Mouse (Mus musculus) myocyte (in vitro differentiated cells): ENCODE measurements around the gene Cd300e. TPM values are rescaled to one million over a fixed set of nuclear protein-coding genes. Genes with fewer than 3 reads are reported as not detected.

Source experiments
- H3K27me3 ChIP-seq: one replicate; pipeline ENCODE4 v1.6.1; 2011; ENCODE audit not compliant: control insufficient read depth, insufficient read depth, insufficient read length
- H3K36me3 ChIP-seq: one replicate; pipeline ENCODE4 v1.6.1; 2011; ENCODE audit not compliant: control insufficient read depth, insufficient read depth
- H3K4me2 ChIP-seq: one replicate; pipeline ENCODE4 v1.6.1; 2011; ENCODE audit warnings: low read depth, control low read depth
- H3K4me3 ChIP-seq: one replicate; pipeline ENCODE4 v1.5.1; 2011; ENCODE audit warnings: mild to moderate bottlenecking, control low read depth, moderate library complexity
- H3K79me2 ChIP-seq: one replicate; pipeline ENCODE4 v1.6.1; 2011; ENCODE audit not compliant: control insufficient read depth, insufficient read depth
- H3ac ChIP-seq: one replicate; pipeline ENCODE4 v1.6.1; 2011; ENCODE audit not compliant: control insufficient read depth, insufficient read length
- CEBPB ChIP-seq: IDR thresholded peaks from 2 replicates; pipeline ENCODE4 v1.6.1; 2011; ENCODE audit warnings: mild to moderate bottlenecking, moderate library complexity; ENCODE audit not compliant: poor library complexity, insufficient read depth, severe bottlenecking
- E2F4 ChIP-seq: IDR thresholded peaks from one replicate; pipeline ENCODE4 v1.6.1; 2011; ENCODE audit warnings: mild to moderate bottlenecking, control low read depth, moderate library complexity; ENCODE audit not compliant: insufficient read depth
- MAX ChIP-seq: IDR thresholded peaks from one replicate; pipeline ENCODE4 v1.6.1; 2011; ENCODE audit warnings: low read depth, mild to moderate bottlenecking, control low read depth
- MYOD1 ChIP-seq, 3 experiments: IDR thresholded peaks; one replicate each; pipeline ENCODE4 v1.6.1; 2011; ENCODE audit warnings: control low read depth in 2 of 3, low read depth in 2 of 3, mild to moderate bottlenecking in 2 of 3, moderate library complexity in 1 of 3; ENCODE audit not compliant: insufficient read length in 2 of 3, control insufficient read depth in 1 of 3
- MYOG ChIP-seq, 3 experiments: IDR thresholded peaks; one replicate each; pipeline ENCODE4 v1.6.1; 2011; ENCODE audit warnings: control low read depth in 2 of 3, low read depth in 2 of 3, mild to moderate bottlenecking in 2 of 3; ENCODE audit not compliant: insufficient read length in 2 of 3, control insufficient read depth in 1 of 3, insufficient read depth in 1 of 3
- POLR2A ChIP-seq: IDR thresholded peaks from one replicate; pipeline ENCODE4 v1.6.1; 2011; ENCODE audit warnings: low read depth, mild to moderate bottlenecking, control low read depth, moderate library complexity; ENCODE audit not compliant: insufficient read length
- POLR2AphosphoS2 ChIP-seq: IDR thresholded peaks from one replicate; pipeline ENCODE4 v1.6.1; 2011; ENCODE audit warnings: low read depth, control low read depth; ENCODE audit not compliant: insufficient read length
- REST ChIP-seq: IDR thresholded peaks from one replicate; pipeline ENCODE4 v1.6.1; 2011; ENCODE audit warnings: mild to moderate bottlenecking, control low read depth, moderate library complexity; ENCODE audit not compliant: insufficient read depth, insufficient read length
- SRF ChIP-seq: IDR thresholded peaks from one replicate; pipeline ENCODE4 v1.6.1; 2011; ENCODE audit warnings: low read depth; ENCODE audit not compliant: control insufficient read depth, insufficient read length
- TCF12 ChIP-seq: IDR thresholded peaks from one replicate; pipeline ENCODE4 v1.6.1; 2011; ENCODE audit warnings: mild to moderate bottlenecking, control low read depth; ENCODE audit not compliant: poor library complexity, insufficient read depth, severe bottlenecking
- TCF3 ChIP-seq: IDR thresholded peaks from one replicate; pipeline ENCODE4 v1.6.1; 2011; ENCODE audit warnings: low read depth, control low read depth; ENCODE audit not compliant: insufficient read length
- USF1 ChIP-seq: IDR thresholded peaks from one replicate; pipeline ENCODE4 v1.6.1; 2011; ENCODE audit warnings: low read depth, mild to moderate bottlenecking, control low read depth, moderate library complexity
- polyA plus RNA-seq: library from polyadenylated mRNA; unstranded; fragments of >200 nt; fragmentation: generic; extraction: Trizol; gene quantifications from one replicate; pipeline ENCODE4 v1.2.1, GENCODE M21; 2012; ENCODE audit warnings: missing spikeins

Gene Cd300e
- polyA plus RNA-seq: not detected

- TF ChIP-seq MYOG (IDR thresholded peaks at IDR 0.05; ENCODE audit: control insufficient read depth in 1 of 3, insufficient read depth in 1 of 3, insufficient read length in 2 of 3, low read depth in 2 of 3) (no peak), SRF (no peak), E2F4 (no peak), POLR2AphosphoS2 (no peak), CEBPB (no peak), TCF3 (no peak), USF1 (no peak), MAX (no peak), REST (no peak), POLR2A (no peak), TCF12 (no peak), MYOD1 (IDR thresholded peaks at IDR 0.05; ENCODE audit: control insufficient read depth in 1 of 3, insufficient read length in 2 of 3, low read depth in 2 of 3) (no peak)
- Histone ChIP-seq H3K4me2 (no peak within 1 kb of the TSS), H3ac (no peak within 1 kb of the TSS), H3K4me3 (no peak within 1 kb of the TSS), H3K36me3 (no peaks in the 10 kb centered on the region), H3K79me2 (no peaks in the 10 kb centered on the region), H3K27me3 (no peaks in the 10 kb centered on the region)
Observed at GRCm38 (mm10) chr11:115062077-115062476, at the start of gene Cd300e. Gene Cd300e (minus strand): TSS chr11:115062177.

- Histone ChIP-seq H3K27me3 (peaks cover 5% of the 10 kb centered on the region), H3K4me3 (no peak overlapping the region), H3K79me2 (no peaks in the 10 kb centered on the region), H3K4me2 (no peak overlapping the region), H3K36me3 (no peaks in the 10 kb centered on the region), H3ac (no peak overlapping the region)
- no peak for TF ChIP-seq E2F4
- TF ChIP-seq MYOD1 (IDR thresholded peaks at IDR 0.05; ENCODE audit: control insufficient read depth in 1 of 3, insufficient read length in 2 of 3, low read depth in 2 of 3): no peak
- TF ChIP-seq POLR2A: no peak
- no peak for TF ChIP-seq SRF
- no peak for TF ChIP-seq MYOG (IDR thresholded peaks at IDR 0.05; ENCODE audit: control insufficient read depth in 1 of 3, insufficient read depth in 1 of 3, insufficient read length in 2 of 3, low read depth in 2 of 3)
- TF ChIP-seq TCF12: no peak
- no peak for TF ChIP-seq MAX
- no peak for TF ChIP-seq USF1
- no peak for TF ChIP-seq TCF3
- no peak for TF ChIP-seq POLR2AphosphoS2
- no peak for TF ChIP-seq CEBPB
- TF ChIP-seq REST: no peak
Observed at GRCm38 (mm10) chr11:115110271-115110670, 48.3 kb upstream of the Cd300e start.

- H3K4me3 ChIP-seq: no peak overlapping the region
- no peaks in the 10 kb centered on the region for H3K36me3 ChIP-seq
- TF ChIP-seq CEBPB (no peak), USF1 (no peak), MAX (no peak), POLR2A (no peak), MYOG (IDR thresholded peaks at IDR 0.05; ENCODE audit: control insufficient read depth in 1 of 3, insufficient read depth in 1 of 3, insufficient read length in 2 of 3, low read depth in 2 of 3) (no peak), TCF3 (no peak), SRF (no peak), POLR2AphosphoS2 (no peak), TCF12 (no peak), REST (no peak), MYOD1 (IDR thresholded peaks at IDR 0.05; ENCODE audit: control insufficient read depth in 1 of 3, insufficient read length in 2 of 3, low read depth in 2 of 3) (no peak), E2F4 (no peak)
- H3K79me2 ChIP-seq: no peaks in the 10 kb centered on the region
- H3ac ChIP-seq: no peak overlapping the region
- H3K4me2 ChIP-seq: no peak overlapping the region
- H3K27me3 ChIP-seq: peaks cover 5% of the 10 kb centered on the region
Observed at GRCm38 (mm10) chr11:115108176-115108575, 46.2 kb upstream of the Cd300e start.

- no peak for TF ChIP-seq MYOG (IDR thresholded peaks at IDR 0.05; ENCODE audit: control insufficient read depth in 1 of 3, insufficient read depth in 1 of 3, insufficient read length in 2 of 3, low read depth in 2 of 3)
- no peak for TF ChIP-seq TCF12
- no peak for TF ChIP-seq POLR2A
- no peak for TF ChIP-seq CEBPB
- TF ChIP-seq E2F4: no peak
- no peak for TF ChIP-seq MAX
- no peak for TF ChIP-seq SRF
- no peak for TF ChIP-seq POLR2AphosphoS2
- TF ChIP-seq REST: no peak
- peaks cover 5% of the 10 kb centered on the region for H3K27me3 ChIP-seq
- H3K79me2 ChIP-seq: no peaks in the 10 kb centered on the region
- H3K4me3 ChIP-seq: no peak overlapping the region
- no peak overlapping the region for H3ac ChIP-seq
- no peak overlapping the region for H3K4me2 ChIP-seq
- H3K36me3 ChIP-seq: no peaks in the 10 kb centered on the region
Observed at GRCm38 (mm10) chr11:115107403-115107916, 45.5 kb upstream of the Cd300e start.

GRCm38 (mm10) chr11:115106638-115107037 lies 44.7 kb upstream of the Cd300e start:
- Histone ChIP-seq H3K79me2 (no peaks in the 10 kb centered on the region), H3K36me3 (no peaks in the 10 kb centered on the region), H3ac (no peak overlapping the region), H3K27me3 (peaks cover 5% of the 10 kb centered on the region), H3K4me2 (no peak overlapping the region), H3K4me3 (no peak overlapping the region)
- TF ChIP-seq POLR2A (no peak), SRF (no peak), USF1 (no peak), E2F4 (no peak), CEBPB (no peak), MYOD1 (IDR thresholded peaks at IDR 0.05; ENCODE audit: control insufficient read depth in 1 of 3, insufficient read length in 2 of 3, low read depth in 2 of 3) (no peak), MAX (no peak), TCF12 (no peak), MYOG (IDR thresholded peaks at IDR 0.05; ENCODE audit: control insufficient read depth in 1 of 3, insufficient read depth in 1 of 3, insufficient read length in 2 of 3, low read depth in 2 of 3) (no peak), POLR2AphosphoS2 (no peak), REST (no peak)
